21 mouse cellular contexts compared by ENCODE assay signal in genomic region chr2:171670945-171671547, GRCm38 (mm10).
DNase-seq lines count a peak whose midpoint lies in the region; ATAC-seq lines count a peak whose summit lies in the region.
"Had no signal": no experiment of that assay in that cellular context is flagged by ENCODE, and none has a peak within 500 bp of the region (broad histone marks: within the 10 kb centered on the region; RNA-seq: fewer than 3 reads in every experiment).

No protein-coding gene starts in this region.

- H3K27ac ChIP-seq in heart, embryonic 10.5 days = no peak overlapping the region
- no peak overlapping the region for H3K27ac ChIP-seq in midbrain, embryonic 11.5 days (ENCODE audit: low read depth, low read length)
- no peak overlapping the region for H3K27ac ChIP-seq in midbrain, embryonic 13.5 days

- intact Hi-C loops in heart, postnatal 14 days (cut with DNase I) = no loop called here

- H3K9me3 ChIP-seq in heart, embryonic 10.5 days = no peaks in the 10 kb centered on the region
- no peaks in the 10 kb centered on the region for H3K9me3 ChIP-seq in midbrain, embryonic 11.5 days (ENCODE audit: control insufficient read depth, low read length)
- no peaks in the 10 kb centered on the region for H3K9me3 ChIP-seq in midbrain, embryonic 13.5 days

- peak; percentile 83 for DNase-seq in heart, adult 11 months
- DNase-seq in heart, postnatal 14 days = no peak
- DNase-seq in heart, embryonic 10.5 days (ENCODE audit: low spot score) = peak; percentile 73
- DNase-seq in heart, postnatal 4 days = no peak
- DNase-seq in midbrain, embryonic 11.5 days (ENCODE audit: low spot score, missing footprints) = peak; percentile 69
- DNase-seq: adrenal gland, adult 2 months; adrenal gland, adult 8-10 months; adrenal gland, postnatal 10 days; adrenal gland, postnatal 14 days; adrenal gland, postnatal 25 days; adrenal gland, postnatal 36 days; B cell, adult 2 months; cerebellum, adult 11 months; cerebellum, adult 11-12 months; cerebellum, adult 18-20 months had no signal

- peaks cover 2% of the 10 kb centered on the region; the same call in 1 of the 2 replicates for H3K4me1 ChIP-seq in heart, embryonic 10.5 days
- no peaks in the 10 kb centered on the region for H3K4me1 ChIP-seq in midbrain, embryonic 11.5 days (ENCODE audit: control insufficient read depth, insufficient read depth, low read length)
- H3K4me1 ChIP-seq in midbrain, embryonic 13.5 days (replicated peaks) = 0 out of 2 replicates have a peak, but pooled peaks cover 5% of the 10 kb centered on the region

- H3K36me3 ChIP-seq in heart, embryonic 10.5 days = no peaks in the 10 kb centered on the region
- no peaks in the 10 kb centered on the region for H3K36me3 ChIP-seq in midbrain, embryonic 11.5 days (ENCODE audit: control insufficient read depth, insufficient read depth, low read length)
- no peaks in the 10 kb centered on the region for H3K36me3 ChIP-seq in midbrain, embryonic 13.5 days
- H3K36me3 ChIP-seq: G1E had no signal

- no peak overlapping the region for H3K4me2 ChIP-seq in midbrain, embryonic 11.5 days
- H3K4me2 ChIP-seq in midbrain, embryonic 13.5 days (replicated peaks) = no peak overlapping the region

- H3K27me3 ChIP-seq in heart, embryonic 10.5 days (ENCODE audit: insufficient read depth, poor library complexity, severe bottlenecking) = no peaks in the 10 kb centered on the region
- no peaks in the 10 kb centered on the region for H3K27me3 ChIP-seq in midbrain, embryonic 11.5 days (ENCODE audit: control insufficient read depth, insufficient read depth, low read length)
- H3K27me3 ChIP-seq in midbrain, embryonic 13.5 days = no peaks in the 10 kb centered on the region
- H3K27me3 ChIP-seq: CH12.LX, Patski had no signal

- WGBS in heart, embryonic 10.5 days = 69% methylated on average over 8 of the region's 8 CpGs
- 90% methylated on average over 8 of the region's 8 CpGs for WGBS in midbrain, embryonic 11.5 days
- WGBS in midbrain, embryonic 13.5 days = 88% methylated on average over 8 of the region's 8 CpGs

- ATAC-seq in midbrain, embryonic 11.5 days (ENCODE audit: low FRiP score) = no peak
- ATAC-seq in midbrain, embryonic 13.5 days = no peak
- ATAC-seq: activated CD4-positive, CD25-positive, alpha-beta regulatory T cell, adult 4 months; CD4-positive, CD25-positive, alpha-beta regulatory T cell, adult 4 months; Patski had no signal

- H3K9ac ChIP-seq in midbrain, embryonic 11.5 days (ENCODE audit: low read length) = no peak overlapping the region
- no peak overlapping the region for H3K9ac ChIP-seq in midbrain, embryonic 13.5 days (replicated peaks)

- no peak overlapping the region for H3K4me3 ChIP-seq in heart, embryonic 10.5 days
- H3K4me3 ChIP-seq in midbrain, embryonic 11.5 days (ENCODE audit: low read depth, low read length) = no peak overlapping the region
- H3K4me3 ChIP-seq in midbrain, embryonic 13.5 days (replicated peaks) = no peak overlapping the region

Comparison
In these comparisons a context has a peak if more than half of its experiments do, and no peak if none do; other contexts are left out.
1. DNase-seq: peak in heart, adult 11 months (single experiment), heart, embryonic 10.5 days (single experiment) and midbrain, embryonic 11.5 days (single experiment); none in heart, postnatal 14 days (0 of 2) and heart, postnatal 4 days (single experiment).